In genomic region chr4:97745296-97746105, GRCm38 (mm10) we compare ENCODE assay signal across 8 mouse cellular contexts. TPM values are rescaled to one million over a fixed set of nuclear protein-coding genes. Genes with fewer than 3 reads are reported as not detected.
DNase-seq lines count a peak whose midpoint lies in the region; ATAC-seq lines count a peak whose summit lies in the region.

No protein-coding gene starts in this region.

- intact Hi-C loops in heart, postnatal 10 days (cut with DNase I): loop anchor here (1.0 to 10.0 kb wide), 6 partner anchors 69 to 1038 kb away; no protein-coding TSS in a partner anchor

- peak overlapping the region; percentile 23 for H3K4me3 ChIP-seq in forebrain, embryonic 14.5 days (ENCODE audit: low read depth, low read length)
- peak overlapping the region; percentile 54 for H3K4me3 ChIP-seq in liver, embryonic 16.5 days (ENCODE audit: low read depth, low read length)
- peak overlapping the region; percentile 38 for H3K4me3 ChIP-seq in neural tube, embryonic 15.5 days (replicated peaks)

- no peaks in the 10 kb centered on the region; the same call in 1 of the 2 replicates for H3K4me1 ChIP-seq in forebrain, embryonic 14.5 days (ENCODE audit: control insufficient read depth, insufficient read depth, low read length)
- H3K4me1 ChIP-seq in liver, embryonic 16.5 days (ENCODE audit: control insufficient read depth, low read depth, low read length): no peaks in the 10 kb centered on the region; the same call in 1 of the 2 replicates
- H3K4me1 ChIP-seq in neural tube, embryonic 15.5 days: peaks cover 11% of the 10 kb centered on the region

- 2% methylated on average over 32 of the region's 32 CpGs for WGBS in forebrain, embryonic 14.5 days
- WGBS in liver, embryonic 16.5 days (ENCODE audit: insufficient replicate concordance): 8% methylated on average over 32 of the region's 32 CpGs
- 4% methylated on average over 32 of the region's 32 CpGs for WGBS in neural tube, embryonic 15.5 days

- H3K4me2 ChIP-seq in forebrain, embryonic 14.5 days (ENCODE audit: low read length): peak overlapping the region; percentile 71
- peak overlapping the region; percentile 72 for H3K4me2 ChIP-seq in liver, embryonic 16.5 days (ENCODE audit: low read depth, low read length)
- peak overlapping the region; percentile 84 for H3K4me2 ChIP-seq in neural tube, embryonic 15.5 days

- H3K36me3 ChIP-seq in forebrain, embryonic 14.5 days (ENCODE audit: control insufficient read depth, insufficient read depth, low read length): no peaks in the 10 kb centered on the region
- no peaks in the 10 kb centered on the region for H3K36me3 ChIP-seq in liver, embryonic 16.5 days (ENCODE audit: control insufficient read depth, insufficient read depth)
- H3K36me3 ChIP-seq in neural tube, embryonic 15.5 days: no peaks in the 10 kb centered on the region

- no peaks in the 10 kb centered on the region for H3K27me3 ChIP-seq in forebrain, embryonic 14.5 days (replicated peaks; ENCODE audit: control insufficient read depth, insufficient read depth, low read length)
- peaks cover 9% of the 10 kb centered on the region for H3K27me3 ChIP-seq in liver, embryonic 16.5 days (ENCODE audit: control insufficient read depth, insufficient read depth, low read depth, low read length)
- 0 out of 2 replicates have a peak, but pooled peaks cover 4% of the 10 kb centered on the region for H3K27me3 ChIP-seq in neural tube, embryonic 15.5 days (replicated peaks)

- ATAC-seq in cerebellum, adult (ENCODE audit: insufficient number of reproducible peaks, low FRiP score, low TSS enrichment): peak; percentile 72
- ATAC-seq in forebrain, embryonic 14.5 days: peak; percentile 84
- ATAC-seq in liver, embryonic 16.5 days (ENCODE audit: low read depth): peak; percentile 32; the same call in 1 of the 2 replicates
- peak; percentile 86 for ATAC-seq in neural tube, embryonic 15.5 days (ENCODE audit: low FRiP score)

- H3K27ac ChIP-seq in forebrain, embryonic 14.5 days (ENCODE audit: low read depth, low read length): peak overlapping the region; percentile 66; the same call in 1 of the 2 replicates
- no peak overlapping the region for H3K27ac ChIP-seq in liver, embryonic 16.5 days (ENCODE audit: low read length)
- H3K27ac ChIP-seq in neural tube, embryonic 15.5 days (replicated peaks): no peak overlapping the region

- no peaks in the 10 kb centered on the region for H3K9me3 ChIP-seq in forebrain, embryonic 14.5 days (replicated peaks; ENCODE audit: control insufficient read depth, low read length)
- no peaks in the 10 kb centered on the region for H3K9me3 ChIP-seq in liver, embryonic 16.5 days (replicated peaks; ENCODE audit: control insufficient read depth, low read length)
- H3K9me3 ChIP-seq in neural tube, embryonic 15.5 days (replicated peaks): no peaks in the 10 kb centered on the region

- DNase-seq in CD8-positive naive resting alpha-beta T cell, adult 2 months (ENCODE audit: low read depth in 2 of 2, low spot score in 2 of 2): peak; percentile 51 to 57
- peak; percentile 89 for DNase-seq in forebrain, embryonic 14.5 days (ENCODE audit: low spot score)
- DNase-seq in heart, postnatal 10 days: peak; percentile 87 to 89
- DNase-seq in kidney, postnatal 4 days: peak; percentile 88 to 91
- peak; percentile 87 for DNase-seq in testis, postnatal 10 days (ENCODE audit: low spot score)

- peak overlapping the region; percentile 54 for H3K9ac ChIP-seq in forebrain, embryonic 14.5 days (ENCODE audit: low read length)
- no peak overlapping the region; the same call in 1 of the 2 replicates for H3K9ac ChIP-seq in liver, embryonic 16.5 days (ENCODE audit: low read depth, low read length)
- H3K9ac ChIP-seq in neural tube, embryonic 15.5 days (replicated peaks): peak overlapping the region; percentile 50

RNA-seq across cellular contexts. Expression of gene Nfia, which starts 27.0 kb away (rescaled TPM):
- 71.5 and 85.9 TPM in 2 replicates for polyA plus RNA-seq in forebrain, embryonic 14.5 days (2014; fragmentation: Nextera tagmentation; extraction: Ambion mirVana)
- 100 to 1,000 TPM; 196 to 199 TPM for total RNA-seq in heart, postnatal 10 days (2021)
- 4.2 and 5.7 TPM in 2 replicates for polyA plus RNA-seq in liver, embryonic 16.5 days (2015; fragmentation: Nextera tagmentation; extraction: Ambion mirVana)
- polyA plus RNA-seq in neural tube, embryonic 15.5 days (2015; fragmentation: Nextera tagmentation; extraction: Ambion mirVana): 36.0 and 38.5 TPM in 2 replicates

RNA-seq across cellular contexts. Expression of gene E130114P18Rik, which starts 32.4 kb away (rescaled TPM):
- polyA plus RNA-seq in forebrain, embryonic 14.5 days (2014; fragmentation: Nextera tagmentation; extraction: Ambion mirVana): 48.7 and 62.9 TPM in 2 replicates
- under 1 TPM; 0.34 to 0.47 TPM for total RNA-seq in heart, postnatal 10 days (2021)
- 0.08 TPM in 1 of 2 replicates, not detected in the other for polyA plus RNA-seq in liver, embryonic 16.5 days (2015; fragmentation: Nextera tagmentation; extraction: Ambion mirVana)
- polyA plus RNA-seq in neural tube, embryonic 15.5 days (2015; fragmentation: Nextera tagmentation; extraction: Ambion mirVana): 13.5 and 18.4 TPM in 2 replicates

Comparison
In these comparisons a context has a peak if more than half of its experiments do, and no peak if none do; other contexts are left out.
1. ATAC-seq: peak in every context shown above with its lines; median percentile 86 in neural tube, embryonic 15.5 days; 84 in forebrain, embryonic 14.5 days; 72 in cerebellum, adult; 32 in liver, embryonic 16.5 days.
2. RNA of gene E130114P18Rik, which starts 32.4 kb away (polyA plus RNA-seq): 48.7 to 62.9 TPM in forebrain, embryonic 14.5 days and 13.5 to 18.4 TPM in neural tube, embryonic 15.5 days; 0.08 TPM in liver, embryonic 16.5 days; every median in the first group is over 10 times any median in the second.
3. Peak in every context shown above with its lines, with median percentiles within 50 percentile points of each other: DNase-seq, H3K4me2 ChIP-seq and H3K4me3 ChIP-seq.